Mouse (Mus musculus) forebrain, embryonic 13.5 days (tissue): ENCODE results near the gene Gm21440. TPM values are rescaled to one million over a fixed set of nuclear protein-coding genes. Genes with fewer than 3 reads are reported as not detected.
"Not testable (repeated sequence)": the region's sequence is repeated elsewhere in the genome, so short reads cannot be mapped to it uniquely, and the experiment has no call there.

ENCODE experiments used
- ATAC-seq: fragments of 200-750 bp; cut with Nextera tagmentation; 2 replicates; pipeline ENCODE4 v1.8.0; 2017
- H3K27ac ChIP-seq: fragments of 300-500 bp; sonication (generic); 2 replicates; pipeline ENCODE4 v1.5.1; 2015; ENCODE audit warnings: inconsistent platforms, mild to moderate bottlenecking, moderate library complexity
- H3K27me3 ChIP-seq: fragments of 300-500 bp; sonication (generic); 2 replicates; pipeline ENCODE4 v1.6.1; 2015; ENCODE audit warnings: mild to moderate bottlenecking, inconsistent platforms
- H3K36me3 ChIP-seq: fragments of 300-500 bp; sonication (generic); 2 replicates; pipeline ENCODE4 v1.6.1; 2015; ENCODE audit warnings: mild to moderate bottlenecking, inconsistent platforms; ENCODE audit not compliant: poor library complexity, severe bottlenecking
- H3K4me1 ChIP-seq: fragments of 300-500 bp; sonication (generic); 2 replicates; pipeline ENCODE4 v1.6.1; 2015; ENCODE audit warnings: inconsistent platforms
- H3K4me2 ChIP-seq: fragments of 300-500 bp; sonication (generic); 2 replicates; pipeline ENCODE4 v1.6.1; 2015; ENCODE audit warnings: inconsistent platforms, mild to moderate bottlenecking, moderate library complexity
- H3K4me3 ChIP-seq: fragments of 300-500 bp; sonication (generic); 2 replicates; pipeline ENCODE4 v1.5.1; 2015; ENCODE audit warnings: mild to moderate bottlenecking, inconsistent platforms
- H3K9ac ChIP-seq: fragments of 300-500 bp; sonication (generic); 2 replicates; pipeline ENCODE4 v1.6.1; 2015; ENCODE audit warnings: mild to moderate bottlenecking, inconsistent platforms
- H3K9me3 ChIP-seq: fragments of 300-500 bp; sonication (generic); replicated peaks from 2 replicates; pipeline ENCODE4 v1.6.1; 2016; ENCODE audit warnings: inconsistent platforms
- WGBS: fragments of 180-500 bp; shearing (Covaris S2); methylation state at CpG from one replicate; pipeline ENCODE4 v1.1.7; 2015; 5-methylcytosine and 5-hydroxymethylcytosine counted together
- polyA plus RNA-seq: library from polyadenylated mRNA; unstranded; fragments of >200 nt; fragmentation: Nextera tagmentation; extraction: Ambion mirVana; gene quantifications from 2 replicates; pipeline ENCODE4 v1.2.1, GENCODE M21; 2015

Gm21440 gene
- polyA plus RNA-seq = not detected in 2 replicates

- not testable (repeated sequence) for H3K4me2 ChIP-seq, H3K4me3 ChIP-seq, H3K27me3 ChIP-seq, ATAC-seq, H3K9ac ChIP-seq, H3K9me3 ChIP-seq, H3K36me3 ChIP-seq, H3K4me1 ChIP-seq, H3K27ac ChIP-seq
Observed at GRCm38 (mm10) chrY:13252091-13252490, at the start of gene Gm21440, which contains the start of gene Gm21454. Gm21440 (plus strand) TSS chrY:13252391. Gm21454 (plus strand) TSS chrY:13252442.

GRCm38 (mm10) chrY:13223828-13224227, 28.4 kb upstream of the Gm21440 start, which contains the start of gene Gm21828:
Gm21828 (minus strand) TSS chrY:13223928.
- not testable (repeated sequence) for H3K27ac ChIP-seq, H3K4me2 ChIP-seq, H3K36me3 ChIP-seq, ATAC-seq, H3K9ac ChIP-seq, H3K9me3 ChIP-seq, H3K4me3 ChIP-seq, H3K4me1 ChIP-seq, H3K27me3 ChIP-seq
- no CpG with 5 or more reads among the region's 3 CpGs for WGBS

Other genes starting within 250 kb of the Gm21440 start
- not detected in 2 replicates for gene Gm20807, start 209.5 kb upstream of the Gm21440 start, polyA plus RNA-seq
- gene Gm21891, start 118.9 kb upstream of the Gm21440 start, polyA plus RNA-seq = not detected in 2 replicates
- gene Gm21425, start 90.4 kb upstream of the Gm21440 start, polyA plus RNA-seq = not detected in 2 replicates
- not detected in 2 replicates for gene Gm21828, start 28.5 kb upstream of the Gm21440 start, polyA plus RNA-seq
- not detected in 2 replicates for gene Gm21454, start 51 bp downstream of the Gm21440 start, polyA plus RNA-seq
- gene Gm21725, start 96.7 kb downstream of the Gm21440 start, polyA plus RNA-seq = not detected in 2 replicates
- not detected in 2 replicates for gene Gm21866, start 213.2 kb downstream of the Gm21440 start, polyA plus RNA-seq
- not detected in 2 replicates for gene Gm20773, start 241.6 kb downstream of the Gm21440 start, polyA plus RNA-seq